Comparison of ENCODE assay signal across 8 mouse cellular contexts in the genomic region with DNA sequence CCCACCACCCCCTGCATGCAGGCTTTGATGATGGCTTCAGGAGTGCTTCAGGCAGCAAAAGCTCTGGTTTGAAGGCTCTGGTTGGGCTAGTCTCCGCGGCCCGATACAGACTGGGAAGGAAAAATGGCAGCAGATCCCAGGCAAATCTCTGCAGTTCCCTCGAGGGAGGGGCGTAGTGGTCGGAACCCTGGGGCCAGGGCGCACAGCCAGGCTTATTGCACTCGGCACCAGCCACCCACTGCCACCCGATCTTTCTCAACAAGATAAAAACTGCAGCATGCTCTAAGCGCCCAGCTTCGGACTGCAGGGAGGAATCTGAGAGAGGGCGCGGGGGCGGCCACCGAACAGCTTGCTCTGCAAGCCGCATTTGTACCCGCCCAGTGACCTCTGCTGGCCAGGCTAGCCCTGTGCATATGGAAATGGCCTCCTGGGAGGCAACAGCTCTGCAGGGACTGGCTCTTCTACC. TPM values are rescaled to one million over a fixed set of nuclear protein-coding genes. Genes with fewer than 3 reads are reported as not detected.
DNase-seq lines count a peak whose midpoint lies in the region; ATAC-seq lines count a peak whose summit lies in the region.

No protein-coding gene starts in this region.

- no peaks in the 10 kb centered on the region for H3K36me3 ChIP-seq in kidney, embryonic 14.5 days (ENCODE audit: control insufficient read depth, insufficient read depth, low read length)
- H3K36me3 ChIP-seq in forebrain, embryonic 15.5 days: no peaks in the 10 kb centered on the region
- no peaks in the 10 kb centered on the region for H3K36me3 ChIP-seq in hindbrain, embryonic 13.5 days
- no peaks in the 10 kb centered on the region for H3K36me3 ChIP-seq in limb, embryonic 13.5 days
- no peaks in the 10 kb centered on the region for H3K36me3 ChIP-seq in neural tube, embryonic 15.5 days

- no peaks in the 10 kb centered on the region for H3K9me3 ChIP-seq in kidney, embryonic 14.5 days (ENCODE audit: control insufficient read depth, low read length)
- no peaks in the 10 kb centered on the region for H3K9me3 ChIP-seq in forebrain, embryonic 15.5 days
- no peaks in the 10 kb centered on the region for H3K9me3 ChIP-seq in hindbrain, embryonic 13.5 days
- no peaks in the 10 kb centered on the region for H3K9me3 ChIP-seq in limb, embryonic 13.5 days
- no peaks in the 10 kb centered on the region for H3K9me3 ChIP-seq in neural tube, embryonic 15.5 days (replicated peaks)

- DNase-seq in kidney, adult 9 months: no peak
- DNase-seq in cerebellum, adult 18-20 months: peak; percentile 74 to 77
- DNase-seq in spleen, adult 18-20 months: no peak

- H3K4me1 ChIP-seq in kidney, embryonic 14.5 days (ENCODE audit: control insufficient read depth, insufficient read depth, low read length): peaks cover 3% of the 10 kb centered on the region; the same call in 1 of the 2 replicates
- H3K4me1 ChIP-seq in forebrain, embryonic 15.5 days: peaks cover 7% of the 10 kb centered on the region
- H3K4me1 ChIP-seq in hindbrain, embryonic 13.5 days (replicated peaks): peaks cover 9% of the 10 kb centered on the region
- H3K4me1 ChIP-seq in limb, embryonic 13.5 days: peaks cover 5% of the 10 kb centered on the region; the same call in 1 of the 2 replicates
- peaks cover 8% of the 10 kb centered on the region for H3K4me1 ChIP-seq in neural tube, embryonic 15.5 days

- peak overlapping the region; percentile 48 for H3K4me2 ChIP-seq in kidney, embryonic 14.5 days (replicated peaks; ENCODE audit: low read depth, low read length)
- peak overlapping the region; percentile 42 for H3K4me2 ChIP-seq in forebrain, embryonic 15.5 days (replicated peaks)
- peak overlapping the region; percentile 51 for H3K4me2 ChIP-seq in hindbrain, embryonic 13.5 days
- peak overlapping the region; percentile 51 for H3K4me2 ChIP-seq in limb, embryonic 13.5 days (replicated peaks)
- peak overlapping the region; percentile 57 for H3K4me2 ChIP-seq in neural tube, embryonic 15.5 days

- ATAC-seq in kidney, embryonic 14.5 days (ENCODE audit: low FRiP score, low TSS enrichment): peak; percentile 69; the same call in 1 of the 2 replicates
- ATAC-seq in forebrain, embryonic 15.5 days (replicated peaks): peak; percentile 53
- ATAC-seq in hindbrain, embryonic 13.5 days (ENCODE audit: low FRiP score): peak; percentile 44
- ATAC-seq in limb, embryonic 13.5 days (ENCODE audit: low FRiP score, low read depth): no peak
- ATAC-seq in neural tube, embryonic 15.5 days (ENCODE audit: low FRiP score): peak; percentile 54

- 1% methylated on average over 17 of the region's 17 CpGs for WGBS in kidney, embryonic 14.5 days
- 3% methylated on average over 17 of the region's 17 CpGs for WGBS in forebrain, embryonic 15.5 days
- 3% methylated on average over 17 of the region's 17 CpGs for WGBS in hindbrain, embryonic 13.5 days
- WGBS in limb, embryonic 13.5 days: 2% methylated on average over 17 of the region's 17 CpGs
- 4% methylated on average over 17 of the region's 17 CpGs for WGBS in neural tube, embryonic 15.5 days

- no peak overlapping the region for H3K9ac ChIP-seq in kidney, embryonic 14.5 days (ENCODE audit: low read depth, low read length)
- peak overlapping the region; percentile 35; the same call in 1 of the 2 replicates for H3K9ac ChIP-seq in forebrain, embryonic 15.5 days (replicated peaks)
- H3K9ac ChIP-seq in hindbrain, embryonic 13.5 days: peak overlapping the region; percentile 59; the same call in 1 of the 2 replicates
- peak overlapping the region; percentile 48; the same call in 1 of the 2 replicates for H3K9ac ChIP-seq in limb, embryonic 13.5 days
- peak overlapping the region; percentile 37; the same call in 1 of the 2 replicates for H3K9ac ChIP-seq in neural tube, embryonic 15.5 days (replicated peaks)

- no peak overlapping the region for H3K27ac ChIP-seq in kidney, embryonic 14.5 days (ENCODE audit: low read depth, low read length)
- no peak overlapping the region for H3K27ac ChIP-seq in forebrain, embryonic 15.5 days (replicated peaks)
- no peak overlapping the region for H3K27ac ChIP-seq in hindbrain, embryonic 13.5 days
- H3K27ac ChIP-seq in limb, embryonic 13.5 days: no peak overlapping the region
- no peak overlapping the region for H3K27ac ChIP-seq in neural tube, embryonic 15.5 days (replicated peaks)

- H3K4me3 ChIP-seq in kidney, embryonic 14.5 days (ENCODE audit: low read length): peak overlapping the region; percentile 22
- peak overlapping the region; percentile 25 for H3K4me3 ChIP-seq in forebrain, embryonic 15.5 days
- peak overlapping the region; percentile 26 for H3K4me3 ChIP-seq in hindbrain, embryonic 13.5 days
- H3K4me3 ChIP-seq in limb, embryonic 13.5 days: peak overlapping the region; percentile 25
- H3K4me3 ChIP-seq in neural tube, embryonic 15.5 days (replicated peaks): peak overlapping the region; percentile 29

- H3K27me3 ChIP-seq in kidney, embryonic 14.5 days (ENCODE audit: control insufficient read depth, insufficient read depth, low read length): peaks cover 8% of the 10 kb centered on the region
- no peaks in the 10 kb centered on the region for H3K27me3 ChIP-seq in forebrain, embryonic 15.5 days
- H3K27me3 ChIP-seq in hindbrain, embryonic 13.5 days: 0 out of 2 replicates have a peak, but pooled peaks cover 3% of the 10 kb centered on the region
- H3K27me3 ChIP-seq in limb, embryonic 13.5 days: peaks cover 30% of the 10 kb centered on the region
- no peaks in the 10 kb centered on the region for H3K27me3 ChIP-seq in neural tube, embryonic 15.5 days (replicated peaks)

RNA-seq across cellular contexts. Expression of a gene that starts 23.0 kb away (rescaled TPM):
- polyA plus RNA-seq in kidney, embryonic 14.5 days (2014; fragmentation: Nextera tagmentation; extraction: Ambion mirVana): not detected in 2 replicates
- polyA plus RNA-seq in forebrain, embryonic 15.5 days (2015; fragmentation: Nextera tagmentation; extraction: Ambion mirVana): not detected in 2 replicates
- not detected in 2 replicates for polyA plus RNA-seq in hindbrain, embryonic 13.5 days (2015; fragmentation: Nextera tagmentation; extraction: Ambion mirVana)
- polyA plus RNA-seq in limb, embryonic 13.5 days (2015; fragmentation: Nextera tagmentation; extraction: Ambion mirVana): not detected in 2 replicates
- polyA plus RNA-seq in neural tube, embryonic 15.5 days (2015; fragmentation: Nextera tagmentation; extraction: Ambion mirVana): not detected in 2 replicates

RNA-seq across cellular contexts. Expression of a gene that starts 58.9 kb away (rescaled TPM):
- polyA plus RNA-seq in kidney, embryonic 14.5 days (2014; fragmentation: Nextera tagmentation; extraction: Ambion mirVana): 0.08 and 0.20 TPM in 2 replicates
- 0.73 and 0.83 TPM in 2 replicates for polyA plus RNA-seq in forebrain, embryonic 15.5 days (2015; fragmentation: Nextera tagmentation; extraction: Ambion mirVana)
- polyA plus RNA-seq in hindbrain, embryonic 13.5 days (2015; fragmentation: Nextera tagmentation; extraction: Ambion mirVana): 1.2 and 1.3 TPM in 2 replicates
- polyA plus RNA-seq in limb, embryonic 13.5 days (2015; fragmentation: Nextera tagmentation; extraction: Ambion mirVana): 0.08 and 0.10 TPM in 2 replicates
- 1.8 and 2.0 TPM in 2 replicates for polyA plus RNA-seq in neural tube, embryonic 15.5 days (2015; fragmentation: Nextera tagmentation; extraction: Ambion mirVana)

Comparison
In these comparisons a context has a peak if more than half of its experiments do, and no peak if none do; other contexts are left out.
1. DNase-seq: peak in cerebellum, adult 18-20 months (2 of 2); none in kidney, adult 9 months (single experiment) and spleen, adult 18-20 months (0 of 2).
2. Peak in every context shown above with its lines, with median percentiles within 50 percentile points of each other: H3K4me2 ChIP-seq and H3K4me3 ChIP-seq.